Mouse (Mus musculus): ENCODE results near the gene Adamts1.

Gene Adamts1

GRCm38 (mm10) chr16:85802954-85803353 lies at the start of gene Adamts1:
Adamts1 (minus strand) TSS chr16:85803113.
- in situ Hi-C loops (cut with MboI; ENCODE audit: low pct_unique_long_range_greater_than_20kb in 1 of 2, low sequenced_read_pairs in 2 of 2, unreplicated experiment in 1 of 2), result loop anchor here (10.0 to 25.0 kb wide), 4 partner anchors 612 to 1442 kb away; no protein-coding TSS in a partner anchor

DNA sequence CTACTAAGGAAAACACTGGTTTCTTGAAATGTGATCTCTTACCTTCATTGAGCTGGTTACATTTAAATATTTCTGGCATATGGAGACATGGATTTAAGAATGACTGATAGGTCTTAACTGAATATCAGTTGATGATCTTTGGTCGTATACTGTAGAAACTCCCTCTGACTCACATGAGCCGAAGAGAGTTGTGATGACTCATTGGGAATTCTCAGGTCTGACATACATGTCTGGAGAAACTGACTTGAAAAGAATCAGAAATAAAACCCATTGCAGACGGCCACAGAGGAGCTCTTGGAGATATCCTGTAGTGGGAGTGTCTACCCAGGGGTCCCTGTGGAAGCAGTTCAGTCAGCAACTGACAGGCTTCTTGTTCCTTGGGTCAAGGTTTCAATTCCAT lies 24.2 kb upstream of the Adamts1 start:
- in situ Hi-C loops (cut with MboI; ENCODE audit: low pct_unique_long_range_greater_than_20kb in 1 of 2, low sequenced_read_pairs in 2 of 2, unreplicated experiment in 1 of 2), result no loop called here

- in situ Hi-C loops (cut with MboI; ENCODE audit: low pct_unique_long_range_greater_than_20kb in 1 of 2, low sequenced_read_pairs in 2 of 2, unreplicated experiment in 1 of 2), result loop anchor here (25.0 kb wide), 1 partner anchor 1065 kb away; no protein-coding TSS in a partner anchor
Observed at GRCm38 (mm10) chr16:85822330-85822916, 19.5 kb upstream of the Adamts1 start.

DNA sequence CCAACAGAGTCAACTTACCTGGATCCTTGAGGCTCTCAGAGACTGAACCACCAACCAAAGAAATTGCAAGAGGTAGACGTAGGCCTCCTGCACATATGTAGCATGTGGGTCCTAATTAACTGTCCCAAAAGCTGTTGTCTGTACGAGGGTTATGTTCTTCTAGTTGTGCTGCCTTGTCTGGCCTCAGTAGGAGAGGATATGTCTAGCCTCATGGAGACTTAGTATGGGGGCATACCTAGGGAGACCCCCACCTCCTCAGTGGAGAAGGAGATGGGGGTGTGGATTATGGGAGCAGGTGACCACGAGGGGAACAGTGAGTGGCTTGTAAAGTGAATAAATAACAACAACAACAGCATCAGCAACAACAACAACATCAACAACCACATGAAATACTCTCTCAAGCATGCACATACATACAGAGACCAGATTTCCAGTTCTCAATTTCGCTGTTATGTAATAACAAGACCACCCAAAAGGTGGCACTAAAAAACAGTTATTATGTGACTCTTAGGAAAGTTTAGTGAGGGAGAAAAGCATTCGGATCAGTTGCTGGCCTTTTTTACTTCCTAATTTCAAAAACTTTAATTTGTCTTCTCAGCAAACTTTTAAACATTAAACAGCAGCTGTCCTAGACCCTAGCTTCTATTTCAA lies 17.0 kb upstream of the Adamts1 start:
- in situ Hi-C loops (cut with MboI; ENCODE audit: low pct_unique_long_range_greater_than_20kb in 1 of 2, low sequenced_read_pairs in 2 of 2, unreplicated experiment in 1 of 2), result loop anchor here (25.0 kb wide), 1 partner anchor 1067 kb away; no protein-coding TSS in a partner anchor

- in situ Hi-C loops (cut with MboI; ENCODE audit: low pct_unique_long_range_greater_than_20kb in 1 of 2, low sequenced_read_pairs in 2 of 2, unreplicated experiment in 1 of 2), result loop anchor here (25.0 kb wide), 1 partner anchor 1073 kb away; no protein-coding TSS in a partner anchor
Observed at GRCm38 (mm10) chr16:85814116-85814515, 11.2 kb upstream of the Adamts1 start.

DNA sequence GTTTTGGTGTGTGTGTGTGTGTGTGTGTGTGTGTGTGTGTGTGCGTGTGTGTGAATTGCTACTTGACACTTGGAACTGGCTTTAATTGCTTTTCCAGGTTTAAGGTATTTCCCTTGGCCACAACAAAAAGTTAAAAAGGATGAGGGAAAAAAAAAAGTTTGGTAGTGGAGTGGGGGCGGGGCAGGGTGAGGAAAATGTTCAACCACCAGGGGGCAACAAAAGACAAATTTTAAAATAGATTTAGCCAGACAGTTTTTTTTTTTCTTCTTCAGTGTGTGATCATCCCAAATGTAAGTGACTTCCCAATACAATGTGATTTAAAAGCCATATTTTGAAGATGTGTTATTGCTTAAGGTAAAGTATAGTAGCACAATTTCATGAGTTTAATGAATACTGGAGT lies 4.7 kb upstream of the Adamts1 start:
- in situ Hi-C loops (cut with MboI; ENCODE audit: low pct_unique_long_range_greater_than_20kb in 1 of 2, low sequenced_read_pairs in 2 of 2, unreplicated experiment in 1 of 2), result loop anchor here (5.0 to 25.0 kb wide), 5 partner anchors 607 to 1440 kb away; no protein-coding TSS in a partner anchor

GRCm38 (mm10) chr16:85807072-85807471 lies 4.2 kb upstream of the Adamts1 start:
- in situ Hi-C loops (cut with MboI; ENCODE audit: low pct_unique_long_range_greater_than_20kb in 1 of 2, low sequenced_read_pairs in 2 of 2, unreplicated experiment in 1 of 2), result loop anchor here (5.0 to 25.0 kb wide), 5 partner anchors 608 to 1440 kb away; no protein-coding TSS in a partner anchor

DNA sequence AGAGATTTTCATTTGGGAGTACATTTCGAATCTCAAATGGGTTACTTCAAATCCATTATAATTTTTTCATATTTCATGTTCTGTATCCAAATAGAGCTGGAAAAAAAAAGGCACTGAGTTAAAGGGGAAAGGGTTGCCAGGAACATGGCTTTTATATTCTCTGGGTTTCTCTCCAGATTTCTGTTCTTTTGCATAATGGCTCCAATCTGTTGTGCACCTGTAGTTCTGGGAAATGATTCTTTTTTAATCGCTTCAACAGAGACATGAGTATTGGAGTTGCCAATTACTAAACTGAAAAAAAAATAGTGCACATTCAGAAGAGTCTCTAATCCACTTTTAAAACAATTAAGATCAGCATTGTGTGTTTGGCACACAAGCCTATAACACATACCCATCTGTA lies 2.7 kb upstream of the Adamts1 start:
- in situ Hi-C loops (cut with MboI; ENCODE audit: low pct_unique_long_range_greater_than_20kb in 1 of 2, low sequenced_read_pairs in 2 of 2, unreplicated experiment in 1 of 2), result loop anchor here (5.0 to 25.0 kb wide), 5 partner anchors 609 to 1442 kb away; no protein-coding TSS in a partner anchor

- in situ Hi-C loops (cut with MboI; ENCODE audit: low pct_unique_long_range_greater_than_20kb in 1 of 2, low sequenced_read_pairs in 2 of 2, unreplicated experiment in 1 of 2), result loop anchor here (10.0 to 25.0 kb wide), 4 partner anchors 611 to 1441 kb away; no protein-coding TSS in a partner anchor
Observed at GRCm38 (mm10) chr16:85803613-85804551, 969 bp upstream of the Adamts1 start.

- in situ Hi-C loops (cut with MboI; ENCODE audit: low pct_unique_long_range_greater_than_20kb in 1 of 2, low sequenced_read_pairs in 2 of 2, unreplicated experiment in 1 of 2), result loop anchor here (10.0 to 25.0 kb wide), 4 partner anchors 613 to 1443 kb away; no protein-coding TSS in a partner anchor
Observed at GRCm38 (mm10) chr16:85801971-85802811, 722 bp downstream of the Adamts1 start.

DNA sequence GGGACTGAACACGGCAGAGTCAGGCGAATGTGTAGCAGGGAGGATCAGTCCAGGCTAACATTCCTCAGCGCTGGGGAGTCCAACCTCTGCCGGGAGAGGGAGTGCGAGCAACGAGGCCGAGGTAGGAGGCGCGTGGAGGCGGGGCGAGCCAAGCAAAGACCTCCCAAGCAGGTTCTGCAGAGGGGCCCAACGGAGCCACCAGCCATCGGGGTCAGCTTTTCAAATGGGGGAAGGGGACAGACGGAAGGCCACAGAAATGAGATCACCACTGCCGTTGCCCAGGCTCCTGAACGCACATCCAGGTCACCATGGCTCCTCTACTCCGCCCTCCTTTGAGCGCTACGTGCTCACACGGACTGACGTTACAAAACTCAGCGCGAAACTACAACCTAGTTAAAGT lies 1.7 kb downstream of the Adamts1 start:
- in situ Hi-C loops (cut with MboI; ENCODE audit: low pct_unique_long_range_greater_than_20kb in 1 of 2, low sequenced_read_pairs in 2 of 2, unreplicated experiment in 1 of 2), result loop anchor here (10.0 to 25.0 kb wide), 4 partner anchors 614 to 1444 kb away; no protein-coding TSS in a partner anchor

DNA sequence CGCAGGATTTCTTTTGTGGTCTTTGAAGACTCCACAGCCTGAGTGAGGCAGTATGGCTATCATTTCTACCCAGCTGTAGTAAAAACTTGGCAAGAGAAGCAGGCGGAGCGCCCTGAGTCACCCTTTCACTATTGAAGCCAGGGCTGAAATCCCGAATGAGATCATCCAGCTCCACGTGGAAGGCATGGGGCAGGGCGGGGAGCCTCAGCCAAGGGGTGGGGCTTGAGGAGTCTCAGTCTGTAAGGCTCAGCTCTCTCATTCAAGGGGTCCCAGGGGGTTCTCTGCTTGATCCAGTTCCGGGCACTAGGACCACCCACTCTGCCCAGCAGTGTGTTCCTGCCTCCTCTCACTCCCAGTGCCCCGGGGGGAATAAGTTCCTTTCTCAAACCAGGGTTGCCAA lies 2.2 kb downstream of the Adamts1 start:
- in situ Hi-C loops (cut with MboI; ENCODE audit: low pct_unique_long_range_greater_than_20kb in 1 of 2, low sequenced_read_pairs in 2 of 2, unreplicated experiment in 1 of 2), result loop anchor here (10.0 to 25.0 kb wide), 4 partner anchors 614 to 1444 kb away; no protein-coding TSS in a partner anchor

GRCm38 (mm10) chr16:85799971-85800370 lies 2.9 kb downstream of the Adamts1 start:
- in situ Hi-C loops (cut with MboI; ENCODE audit: low pct_unique_long_range_greater_than_20kb in 1 of 2, low sequenced_read_pairs in 2 of 2, unreplicated experiment in 1 of 2), result loop anchor here (10.0 to 25.0 kb wide), 4 partner anchors 615 to 1445 kb away; no protein-coding TSS in a partner anchor

DNA sequence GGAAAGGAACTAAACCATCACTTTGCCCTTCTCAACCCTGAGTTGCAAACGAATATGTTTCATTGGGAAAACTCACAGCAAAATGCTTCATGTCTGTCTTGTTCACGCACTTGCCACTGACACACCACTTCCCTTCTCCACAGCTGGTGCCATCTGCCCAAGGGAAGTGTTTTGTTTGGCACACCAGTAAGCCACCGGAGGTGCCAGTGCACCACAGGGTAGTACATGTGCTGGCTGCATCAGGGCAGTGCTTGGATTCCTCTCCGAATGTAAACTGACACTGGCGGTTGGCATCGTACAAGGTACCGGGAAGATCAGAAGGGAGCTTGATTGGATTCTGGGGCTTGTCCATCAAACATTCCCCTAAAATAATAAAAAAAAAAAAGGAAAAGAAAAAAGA lies 4.6 kb downstream of the Adamts1 start:
- in situ Hi-C loops (cut with MboI; ENCODE audit: low pct_unique_long_range_greater_than_20kb in 1 of 2, low sequenced_read_pairs in 2 of 2, unreplicated experiment in 1 of 2), result no loop called here

DNA sequence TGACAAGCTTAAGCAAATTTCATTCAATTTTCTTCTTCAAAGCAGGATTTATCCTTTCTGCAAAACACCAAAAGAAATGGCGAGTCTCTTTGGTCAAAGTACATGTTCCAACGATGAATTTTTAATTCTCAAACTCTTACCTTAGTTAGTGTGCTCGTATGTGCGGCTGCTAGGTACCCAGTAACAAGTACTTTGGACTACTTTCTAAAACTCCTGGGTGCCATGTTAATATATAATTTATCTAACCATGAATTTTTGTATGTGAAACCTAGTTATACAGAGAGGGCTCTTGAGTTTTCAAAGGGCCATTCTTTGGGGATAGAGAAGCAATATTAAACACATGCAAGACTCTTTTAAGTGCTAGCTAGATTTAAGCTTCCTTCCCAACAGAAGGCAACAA lies 5.8 kb downstream of the Adamts1 start:
- in situ Hi-C loops (cut with MboI; ENCODE audit: low pct_unique_long_range_greater_than_20kb in 1 of 2, low sequenced_read_pairs in 2 of 2, unreplicated experiment in 1 of 2), result no loop called here

DNA sequence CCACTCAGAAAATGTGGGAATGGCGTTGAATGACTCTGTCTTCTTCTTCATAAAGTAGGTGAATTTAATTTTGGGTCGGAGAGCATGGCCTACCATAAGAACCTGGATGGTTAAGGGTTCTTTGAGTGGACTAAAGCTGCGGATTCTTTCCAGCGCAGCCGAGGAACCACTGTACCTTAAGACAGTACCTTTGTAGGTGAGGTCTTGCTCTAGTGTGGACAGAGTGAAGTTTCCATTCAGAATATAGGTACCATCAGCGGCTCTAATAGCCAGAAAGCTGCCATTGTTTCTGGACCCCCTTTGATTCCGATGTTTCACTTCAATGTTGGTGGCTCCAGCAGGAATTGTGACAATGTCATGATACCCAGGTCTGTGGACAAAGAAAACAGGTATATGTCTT lies 7.2 kb downstream of the Adamts1 start:
- in situ Hi-C loops (cut with MboI; ENCODE audit: low pct_unique_long_range_greater_than_20kb in 1 of 2, low sequenced_read_pairs in 2 of 2, unreplicated experiment in 1 of 2), result no loop called here

DNA sequence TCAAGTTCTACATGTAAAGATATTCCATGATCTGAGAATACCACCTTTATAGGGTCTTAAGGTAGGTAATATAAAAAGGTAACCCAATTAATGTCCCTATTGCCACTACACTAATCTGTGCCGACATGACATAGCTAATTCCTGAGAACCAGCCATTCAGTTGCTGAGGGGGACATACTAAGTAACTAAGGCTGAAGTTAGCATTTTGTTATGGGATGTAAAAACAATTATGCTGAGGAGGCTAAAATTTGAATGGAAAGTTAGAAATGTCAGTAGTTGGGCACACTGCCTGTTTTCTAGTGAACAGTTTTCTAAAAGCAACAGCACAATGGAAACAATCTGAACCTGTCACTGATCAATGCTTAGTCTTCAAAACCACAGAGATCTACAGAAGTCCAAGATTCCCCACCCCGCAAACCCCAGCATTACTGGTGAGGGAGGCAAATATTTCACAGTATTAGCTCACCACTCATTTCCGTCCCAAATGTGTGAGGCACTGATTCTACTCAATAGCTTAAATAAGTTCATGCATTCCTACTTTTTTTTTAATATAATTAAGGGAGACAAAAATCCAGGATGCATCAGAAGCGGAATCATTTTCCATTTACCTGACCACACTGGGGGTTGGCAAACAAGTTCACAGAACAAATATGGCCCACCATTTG lies 9.6 kb downstream of the Adamts1 start:
- in situ Hi-C loops (cut with MboI; ENCODE audit: low pct_unique_long_range_greater_than_20kb in 1 of 2, low sequenced_read_pairs in 2 of 2, unreplicated experiment in 1 of 2), result no loop called here
